Mouse (Mus musculus): ENCODE results near the gene Pnkd. TPM values are rescaled to one million over a fixed set of nuclear protein-coding genes. Genes with fewer than 3 reads are reported as not detected.

The Pnkd gene
- polyA plus RNA-seq, 1 experiment from 2014 or later = 125 TPM

- H3K27me3 ChIP-seq (ENCODE audit: control insufficient read depth, insufficient read depth, low read depth, low read length) = no peaks in the 10 kb centered on the region
- H3K9ac ChIP-seq (ENCODE audit: low read depth, low read length) = no peak overlapping the region
- peaks cover 9% of the 10 kb centered on the region; the same call in 1 of the 2 replicates for H3K36me3 ChIP-seq (ENCODE audit: control insufficient read depth, insufficient read depth, low read length)
- ATAC-seq = no peak
- H3K27ac ChIP-seq (ENCODE audit: low read length) = no peak overlapping the region
- H3K4me1 ChIP-seq (ENCODE audit: control insufficient read depth, insufficient read depth, low read length) = no peaks in the 10 kb centered on the region
- H3K4me3 ChIP-seq (ENCODE audit: low read depth, low read length) = no peak overlapping the region
- no peaks in the 10 kb centered on the region for H3K9me3 ChIP-seq (replicated peaks; ENCODE audit: control insufficient read depth, low read length, poor library complexity, severe bottlenecking)
- WGBS = 75% methylated on average over 4 of the region's 4 CpGs
- no peak overlapping the region for H3K4me2 ChIP-seq (ENCODE audit: low read length)
Observed at GRCm38 (mm10) chr1:74271659-74272058, 13.1 kb upstream of the Pnkd start.

DNA sequence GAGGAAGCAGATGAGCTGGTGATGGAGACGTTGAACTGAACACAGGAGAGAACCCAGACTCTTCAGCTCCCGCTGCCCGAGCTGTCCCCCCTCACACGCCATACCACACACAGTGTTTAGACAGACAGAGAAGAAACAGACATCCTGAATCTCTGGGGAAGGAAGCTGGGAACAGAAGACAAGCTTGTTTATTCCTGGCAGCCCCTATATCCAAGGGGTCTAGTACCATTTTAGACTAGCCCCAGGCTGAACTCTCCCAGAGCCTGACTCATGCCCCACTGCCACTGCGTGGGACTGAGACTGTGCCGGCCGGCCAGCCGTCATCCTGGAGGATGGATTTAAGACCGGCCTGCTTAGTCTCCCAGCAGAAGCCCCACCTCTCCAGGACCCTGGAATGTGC lies 9.7 kb upstream of the Pnkd start:
- no peak overlapping the region for H3K4me3 ChIP-seq (ENCODE audit: low read depth, low read length)
- WGBS = 55% methylated on average over 9 of the region's 9 CpGs

GRCm38 (mm10) chr1:74277041-74277440 lies 7.7 kb upstream of the Pnkd start:
- Histone ChIP-seq H3K27me3 (ENCODE audit: control insufficient read depth, insufficient read depth, low read depth, low read length) (no peaks in the 10 kb centered on the region), H3K36me3 (ENCODE audit: control insufficient read depth, insufficient read depth, low read length) (peaks cover 19% of the 10 kb centered on the region), H3K9me3 (replicated peaks; ENCODE audit: control insufficient read depth, low read length, poor library complexity, severe bottlenecking) (no peaks in the 10 kb centered on the region), H3K27ac (ENCODE audit: low read length) (no peak overlapping the region), H3K4me2 (ENCODE audit: low read length) (no peak overlapping the region), H3K4me3 (ENCODE audit: low read depth, low read length) (no peak overlapping the region), H3K4me1 (ENCODE audit: control insufficient read depth, insufficient read depth, low read length) (no peaks in the 10 kb centered on the region), H3K9ac (ENCODE audit: low read depth, low read length) (no peak overlapping the region)
- WGBS = 64% methylated on average over 6 of the region's 6 CpGs
- no peak for ATAC-seq

More for the DNA sequence above, 9.7 kb upstream of the Pnkd start:
- Histone ChIP-seq H3K4me2 (ENCODE audit: low read length) (no peak overlapping the region), H3K27me3 (ENCODE audit: control insufficient read depth, insufficient read depth, low read depth, low read length) (no peaks in the 10 kb centered on the region), H3K4me1 (ENCODE audit: control insufficient read depth, insufficient read depth, low read length) (no peaks in the 10 kb centered on the region), H3K27ac (ENCODE audit: low read length) (no peak overlapping the region), H3K9me3 (replicated peaks; ENCODE audit: control insufficient read depth, low read length, poor library complexity, severe bottlenecking) (no peaks in the 10 kb centered on the region), H3K9ac (ENCODE audit: low read depth, low read length) (no peak overlapping the region), H3K36me3 (ENCODE audit: control insufficient read depth, insufficient read depth, low read length) (peaks cover 3% of the 10 kb centered on the region)
- no peak for ATAC-seq

DNA sequence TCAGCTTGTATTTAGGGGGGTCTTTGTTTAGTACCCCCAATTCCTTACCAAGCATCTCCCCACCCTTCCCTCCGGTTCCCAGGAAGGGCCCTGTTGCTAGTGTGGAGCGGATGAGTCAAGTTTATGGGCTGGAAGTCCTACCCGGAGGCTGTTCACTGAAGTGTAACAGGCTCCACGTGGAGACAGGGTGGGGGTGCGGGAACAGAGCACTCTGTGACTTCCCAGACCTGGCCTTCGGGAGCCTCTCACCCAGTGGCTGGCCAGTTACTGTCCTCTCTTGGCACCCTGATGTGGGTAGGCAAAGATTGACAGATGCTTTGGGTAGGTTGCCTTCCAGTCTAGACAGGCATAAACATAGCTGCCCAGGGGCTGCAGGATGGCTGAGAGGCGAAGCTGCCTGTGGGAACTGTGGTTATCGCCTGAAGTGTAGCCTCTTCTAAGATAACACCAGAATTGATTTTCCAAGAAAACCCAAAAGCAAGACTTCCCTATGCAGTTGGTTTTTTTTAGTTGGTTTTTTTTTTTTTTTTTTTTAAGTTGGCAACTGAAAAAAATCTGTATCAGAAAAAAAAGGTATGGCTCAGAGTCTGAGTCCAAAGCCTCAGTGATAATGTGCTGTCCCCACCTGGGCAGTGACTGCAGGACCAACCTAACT lies 6.7 kb upstream of the Pnkd start:
- ATAC-seq = no peak

DNA sequence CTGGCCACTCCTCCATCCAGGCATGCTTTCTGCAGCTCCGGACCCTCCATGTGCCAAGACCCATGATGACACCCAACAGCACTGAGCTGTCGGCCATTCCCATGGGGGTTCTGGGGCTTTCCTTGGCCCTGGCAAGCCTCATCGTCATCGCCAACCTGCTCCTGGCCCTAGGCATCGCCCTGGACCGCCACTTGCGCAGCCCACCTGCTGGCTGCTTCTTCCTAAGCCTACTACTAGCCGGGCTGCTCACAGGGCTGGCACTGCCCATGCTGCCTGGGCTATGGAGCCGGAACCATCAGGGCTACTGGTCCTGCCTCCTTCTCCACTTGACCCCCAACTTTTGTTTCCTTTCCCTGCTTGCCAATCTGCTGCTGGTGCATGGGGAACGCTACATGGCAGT lies 6.2 kb upstream of the Pnkd start, which contains the start of gene Gpbar1:
Gpbar1 (plus strand) TSS at position 13 of the 400 bp plus-strand sequence.
- H3K4me2 ChIP-seq (ENCODE audit: low read length) = no peak within 1 kb of the TSS
- WGBS = 92% methylated on average over 10 of the region's 10 CpGs
- no peak for ATAC-seq

More for the DNA sequence above, 6.7 kb upstream of the Pnkd start:
- Histone ChIP-seq H3K4me2 (ENCODE audit: low read length) (no peak overlapping the region), H3K27me3 (ENCODE audit: control insufficient read depth, insufficient read depth, low read depth, low read length) (no peaks in the 10 kb centered on the region), H3K4me3 (ENCODE audit: low read depth, low read length) (no peak overlapping the region), H3K4me1 (ENCODE audit: control insufficient read depth, insufficient read depth, low read length) (peaks cover 4% of the 10 kb centered on the region; the same call in 1 of the 2 replicates), H3K9ac (ENCODE audit: low read depth, low read length) (no peak overlapping the region), H3K9me3 (replicated peaks; ENCODE audit: control insufficient read depth, low read length, poor library complexity, severe bottlenecking) (no peaks in the 10 kb centered on the region), H3K36me3 (ENCODE audit: control insufficient read depth, insufficient read depth, low read length) (peaks cover 25% of the 10 kb centered on the region), H3K27ac (ENCODE audit: low read length) (no peak overlapping the region)
- 64% methylated on average over 8 of the region's 8 CpGs for WGBS

DNA sequence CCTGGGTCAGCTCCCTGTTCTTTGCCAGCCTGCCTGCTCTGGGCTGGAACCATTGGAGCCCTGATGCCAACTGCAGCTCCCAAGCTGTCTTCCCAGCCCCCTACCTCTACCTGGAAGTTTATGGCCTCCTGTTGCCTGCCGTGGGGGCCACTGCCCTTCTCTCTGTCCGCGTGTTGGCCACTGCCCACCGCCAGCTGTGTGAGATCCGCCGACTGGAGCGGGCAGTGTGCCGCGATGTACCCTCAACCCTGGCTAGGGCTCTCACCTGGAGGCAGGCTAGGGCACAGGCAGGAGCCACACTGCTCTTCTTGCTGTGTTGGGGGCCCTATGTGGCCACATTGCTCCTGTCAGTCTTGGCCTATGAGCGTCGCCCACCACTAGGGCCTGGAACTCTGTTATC lies 5.7 kb upstream of the Pnkd start:
- Histone ChIP-seq H3K4me1 (ENCODE audit: control insufficient read depth, insufficient read depth, low read length) (peaks cover 12% of the 10 kb centered on the region; the same call in 1 of the 2 replicates), H3K36me3 (ENCODE audit: control insufficient read depth, insufficient read depth, low read length) (peaks cover 25% of the 10 kb centered on the region), H3K9ac (ENCODE audit: low read depth, low read length) (no peak overlapping the region), H3K9me3 (replicated peaks; ENCODE audit: control insufficient read depth, low read length, poor library complexity, severe bottlenecking) (no peaks in the 10 kb centered on the region), H3K27ac (ENCODE audit: low read length) (no peak overlapping the region), H3K27me3 (ENCODE audit: control insufficient read depth, insufficient read depth, low read depth, low read length) (no peaks in the 10 kb centered on the region), H3K4me2 (ENCODE audit: low read length) (no peak overlapping the region), H3K4me3 (ENCODE audit: low read depth, low read length) (no peak overlapping the region)
- ATAC-seq = no peak
- 96% methylated on average over 11 of the region's 11 CpGs for WGBS

More for the DNA sequence above, 6.2 kb upstream of the Pnkd start, which contains the start of gene Gpbar1:
- Histone ChIP-seq H3K9ac (ENCODE audit: low read depth, low read length) (no peak within 1 kb of the TSS), H3K27me3 (ENCODE audit: control insufficient read depth, insufficient read depth, low read depth, low read length) (no peaks in the 10 kb centered on the region), H3K9me3 (replicated peaks; ENCODE audit: control insufficient read depth, low read length, poor library complexity, severe bottlenecking) (no peaks in the 10 kb centered on the region), H3K4me1 (ENCODE audit: control insufficient read depth, insufficient read depth, low read length) (peaks cover 9% of the 10 kb centered on the region; the same call in 1 of the 2 replicates), H3K27ac (ENCODE audit: low read length) (no peak within 1 kb of the TSS), H3K36me3 (ENCODE audit: control insufficient read depth, insufficient read depth, low read length) (peaks cover 25% of the 10 kb centered on the region), H3K4me3 (ENCODE audit: low read depth, low read length) (no peak within 1 kb of the TSS)

DNA sequence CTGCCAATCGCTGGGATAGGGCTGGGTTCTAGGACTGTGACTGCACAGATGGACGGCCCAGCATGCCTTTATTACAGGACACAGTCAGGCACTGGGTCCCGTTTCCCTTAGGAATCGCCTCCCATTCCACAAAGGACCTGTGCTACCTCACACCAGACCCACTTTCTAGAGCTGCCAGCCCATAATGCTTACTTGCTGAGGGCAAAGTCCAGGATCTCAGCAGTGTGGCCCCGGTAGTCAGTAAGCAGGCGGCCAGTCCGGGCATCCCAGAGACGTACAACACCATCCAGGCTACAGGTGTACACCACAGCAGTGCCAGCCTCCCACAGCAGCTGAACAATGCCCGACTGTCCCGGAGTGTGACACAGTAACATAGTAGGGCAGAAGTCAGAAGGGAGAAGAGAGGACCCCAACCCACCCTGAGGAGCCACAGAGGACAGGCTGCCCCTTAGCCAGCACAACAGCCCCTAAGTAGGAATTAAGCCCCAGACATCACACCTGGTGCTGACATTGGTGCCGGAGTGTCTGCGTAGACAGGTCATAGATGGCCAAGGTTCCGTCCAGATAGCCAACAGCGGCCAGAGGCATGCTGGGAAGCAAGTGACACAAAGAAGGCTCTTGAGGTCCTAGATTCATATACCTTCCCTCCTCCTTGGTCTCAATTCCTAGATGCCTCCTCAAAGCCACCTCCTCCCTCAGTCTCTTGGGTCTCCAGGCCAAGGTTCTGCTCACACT lies 4.0 kb upstream of the Pnkd start:
- H3K27me3 ChIP-seq (ENCODE audit: control insufficient read depth, insufficient read depth, low read depth, low read length) = no peaks in the 10 kb centered on the region
- peaks cover 25% of the 10 kb centered on the region for H3K36me3 ChIP-seq (ENCODE audit: control insufficient read depth, insufficient read depth, low read length)
- no peak for ATAC-seq
- no peaks in the 10 kb centered on the region for H3K9me3 ChIP-seq (replicated peaks; ENCODE audit: control insufficient read depth, low read length, poor library complexity, severe bottlenecking)
- H3K9ac ChIP-seq (ENCODE audit: low read depth, low read length) = no peak overlapping the region
- H3K4me1 ChIP-seq (ENCODE audit: control insufficient read depth, insufficient read depth, low read length) = peaks cover 16% of the 10 kb centered on the region
- 94% methylated on average over 14 of the region's 14 CpGs for WGBS
- no peak overlapping the region for H3K27ac ChIP-seq (ENCODE audit: low read length)
- H3K4me3 ChIP-seq (ENCODE audit: low read depth, low read length) = no peak overlapping the region
- H3K4me2 ChIP-seq (ENCODE audit: low read length) = no peak overlapping the region

- H3K4me1 ChIP-seq (ENCODE audit: control insufficient read depth, insufficient read depth, low read length) = peaks cover 22% of the 10 kb centered on the region
- 94% methylated on average over 2 of the region's 2 CpGs for WGBS
- H3K4me3 ChIP-seq (ENCODE audit: low read depth, low read length) = no peak overlapping the region
- no peak overlapping the region for H3K9ac ChIP-seq (ENCODE audit: low read depth, low read length)
- no peak overlapping the region for H3K4me2 ChIP-seq (ENCODE audit: low read length)
- H3K27me3 ChIP-seq (ENCODE audit: control insufficient read depth, insufficient read depth, low read depth, low read length) = no peaks in the 10 kb centered on the region
- ATAC-seq = no peak
- no peak overlapping the region for H3K27ac ChIP-seq (ENCODE audit: low read length)
- H3K9me3 ChIP-seq (replicated peaks; ENCODE audit: control insufficient read depth, low read length, poor library complexity, severe bottlenecking) = no peaks in the 10 kb centered on the region
- H3K36me3 ChIP-seq (ENCODE audit: control insufficient read depth, insufficient read depth, low read length) = peaks cover 25% of the 10 kb centered on the region
Observed at GRCm38 (mm10) chr1:74281372-74281771, 3.4 kb upstream of the Pnkd start.

GRCm38 (mm10) chr1:74281886-74282285 lies 2.8 kb upstream of the Pnkd start:
- no peak overlapping the region for H3K4me3 ChIP-seq (ENCODE audit: low read depth, low read length)
- no peaks in the 10 kb centered on the region for H3K27me3 ChIP-seq (ENCODE audit: control insufficient read depth, insufficient read depth, low read depth, low read length)
- no peak overlapping the region for H3K9ac ChIP-seq (ENCODE audit: low read depth, low read length)
- 96% methylated on average over 8 of the region's 8 CpGs for WGBS
- H3K27ac ChIP-seq (ENCODE audit: low read length) = no peak overlapping the region
- no peaks in the 10 kb centered on the region for H3K9me3 ChIP-seq (replicated peaks; ENCODE audit: control insufficient read depth, low read length, poor library complexity, severe bottlenecking)
- ATAC-seq = no peak
- H3K4me2 ChIP-seq (ENCODE audit: low read length) = no peak overlapping the region
- peaks cover 25% of the 10 kb centered on the region for H3K36me3 ChIP-seq (ENCODE audit: control insufficient read depth, insufficient read depth, low read length)
- peaks cover 22% of the 10 kb centered on the region for H3K4me1 ChIP-seq (ENCODE audit: control insufficient read depth, insufficient read depth, low read length)

All from midbrain, embryonic 16.5 days (tissue).